Mouse (Mus musculus) liver, embryonic 12.5 days (tissue): ENCODE results near the gene Tubb4a. TPM values are rescaled to one million over a fixed set of nuclear protein-coding genes. Genes with fewer than 3 reads are reported as not detected.
A peak's percentile ranks its signal among the peaks of the same experiment; 100 is the strongest.

Source experiments
- ATAC-seq: fragments of 200-750 bp; cut with Nextera tagmentation; 2 replicates; pipeline ENCODE4 v1.8.0; 2017; ENCODE audit warnings: moderate number of reproducible peaks, mild to moderate bottlenecking, moderate library complexity
- H3K27ac ChIP-seq: fragments of 300-500 bp; sonication (generic); 2 replicates; pipeline ENCODE4 v1.5.1; 2016; ENCODE audit warnings: mild to moderate bottlenecking
- H3K27me3 ChIP-seq: fragments of 300-500 bp; sonication (generic); replicated peaks from 2 replicates; pipeline ENCODE4 v1.6.1; 2016; ENCODE audit warnings: mild to moderate bottlenecking, moderate library complexity
- H3K36me3 ChIP-seq: fragments of 300-500 bp; sonication (generic); 2 replicates; pipeline ENCODE4 v1.6.1; 2016; ENCODE audit warnings: mild to moderate bottlenecking, moderate library complexity
- H3K4me1 ChIP-seq: fragments of 300-500 bp; sonication (generic); 2 replicates; pipeline ENCODE4 v1.6.1; 2016
- H3K4me2 ChIP-seq: fragments of 300-500 bp; sonication (generic); 2 replicates; pipeline ENCODE4 v1.6.1; 2016; ENCODE audit warnings: mild to moderate bottlenecking, moderate library complexity
- H3K4me3 ChIP-seq: fragments of 300-500 bp; sonication (generic); 2 replicates; pipeline ENCODE4 v1.5.1; 2016; ENCODE audit warnings: mild to moderate bottlenecking, moderate library complexity
- H3K9ac ChIP-seq: fragments of 300-500 bp; sonication (generic); 2 replicates; pipeline ENCODE4 v1.6.1; 2016; ENCODE audit warnings: mild to moderate bottlenecking, moderate library complexity
- H3K9me3 ChIP-seq: fragments of 300-500 bp; sonication (generic); replicated peaks from 2 replicates; pipeline ENCODE4 v1.6.1; 2016; ENCODE audit warnings: mild to moderate bottlenecking, moderate library complexity
- WGBS: fragments of 180-500 bp; shearing (Covaris S2); methylation state at CpG from one replicate; pipeline ENCODE4 v1.1.7; 2016; ENCODE audit not compliant: insufficient replicate concordance; 5-methylcytosine and 5-hydroxymethylcytosine counted together
- polyA plus RNA-seq: library from polyadenylated mRNA; unstranded; fragments of >200 nt; fragmentation: Nextera tagmentation; extraction: Ambion mirVana; gene quantifications from 2 replicates; pipeline ENCODE4 v1.2.1, GENCODE M21; 2016

The Tubb4a gene
- polyA plus RNA-seq, 1 experiment from 2014 or later, result 1.1 TPM

GRCm38 (mm10) chr17:57096623-57096920 lies 9.0 kb upstream of the Tubb4a start:
- Histone ChIP-seq H3K4me1 (peaks cover 25% of the 10 kb centered on the region), H3K4me3 (peak overlapping the region; percentile 14; the same call in 1 of the 2 replicates), H3K36me3 (no peaks in the 10 kb centered on the region), H3K27me3 (peaks cover 14% of the 10 kb centered on the region), H3K4me2 (peak overlapping the region; percentile 55), H3K27ac (no peak overlapping the region), H3K9ac (no peak overlapping the region), H3K9me3 (no peaks in the 10 kb centered on the region)
- peak; percentile 65 for ATAC-seq
- WGBS, result 1% methylated on average over 11 of the region's 11 CpGs

GRCm38 (mm10) chr17:57095855-57096622 lies 8.5 kb upstream of the Tubb4a start:
- Histone ChIP-seq H3K36me3 (no peaks in the 10 kb centered on the region), H3K4me3 (peak overlapping the region; percentile 14; the same call in 1 of the 2 replicates), H3K9ac (no peak overlapping the region), H3K27ac (no peak overlapping the region), H3K9me3 (no peaks in the 10 kb centered on the region), H3K4me2 (peak overlapping the region; percentile 55), H3K4me1 (peaks cover 25% of the 10 kb centered on the region), H3K27me3 (peaks cover 14% of the 10 kb centered on the region)
- WGBS, result 5% methylated on average over 18 of the region's 19 CpGs
- ATAC-seq, result peak; percentile 63

- Histone ChIP-seq H3K4me3 (no peak overlapping the region), H3K4me1 (peaks cover 11% of the 10 kb centered on the region; the same call in 1 of the 2 replicates), H3K27ac (no peak overlapping the region), H3K36me3 (no peaks in the 10 kb centered on the region), H3K9me3 (no peaks in the 10 kb centered on the region), H3K9ac (no peak overlapping the region), H3K27me3 (peaks cover 28% of the 10 kb centered on the region), H3K4me2 (no peak overlapping the region)
- ATAC-seq, result no peak; the same call in 1 of the 2 replicates
- WGBS, result 59% methylated on average over 3 of the region's 3 CpGs
Measured at GRCm38 (mm10) chr17:57094222-57094621, 6.6 kb upstream of the Tubb4a start.

- Histone ChIP-seq H3K9ac (no peak overlapping the region), H3K4me2 (no peak overlapping the region), H3K4me3 (no peak overlapping the region), H3K9me3 (no peaks in the 10 kb centered on the region), H3K27me3 (peaks cover 54% of the 10 kb centered on the region), H3K36me3 (no peaks in the 10 kb centered on the region), H3K27ac (no peak overlapping the region), H3K4me1 (peaks cover 7% of the 10 kb centered on the region)
- ATAC-seq, result no peak
- 70% methylated on average over 11 of the region's 11 CpGs for WGBS
Measured at GRCm38 (mm10) chr17:57085970-57086757, 1.4 kb downstream of the Tubb4a start.

- WGBS, result 64% methylated on average over 5 of the region's 5 CpGs
- Histone ChIP-seq H3K27me3 (peaks cover 23% of the 10 kb centered on the region), H3K4me1 (peaks cover 18% of the 10 kb centered on the region), H3K27ac (no peak overlapping the region), H3K36me3 (no peaks in the 10 kb centered on the region), H3K9me3 (no peaks in the 10 kb centered on the region), H3K9ac (no peak overlapping the region), H3K4me3 (no peak overlapping the region), H3K4me2 (no peak overlapping the region)
- ATAC-seq, result no peak
Measured at GRCm38 (mm10) chr17:57082481-57082880, 5.1 kb downstream of the Tubb4a start.

- no peak overlapping the region for H3K27ac ChIP-seq
- H3K36me3 ChIP-seq, result no peaks in the 10 kb centered on the region
- no peak overlapping the region for H3K9ac ChIP-seq
- ATAC-seq, result no peak
- peaks cover 16% of the 10 kb centered on the region for H3K4me1 ChIP-seq
- H3K4me3 ChIP-seq, result no peak overlapping the region
- H3K4me2 ChIP-seq, result no peak overlapping the region
- no peaks in the 10 kb centered on the region for H3K9me3 ChIP-seq
- 84% methylated on average over 31 of the region's 31 CpGs for WGBS
- H3K27me3 ChIP-seq, result peaks cover 11% of the 10 kb centered on the region
Measured at GRCm38 (mm10) chr17:57081234-57081842, 6.2 kb downstream of the Tubb4a start.

- WGBS, result 57% methylated on average over 3 of the region's 3 CpGs
Measured at GRCm38 (mm10) chr17:57079919-57080318, 7.7 kb downstream of the Tubb4a start.

GRCm38 (mm10) chr17:57078336-57078735 lies 9.2 kb downstream of the Tubb4a start, which contains the start of gene Dennd1c:
TSS of gene Dennd1c (minus strand) at chr17:57078514.
- Histone ChIP-seq H3K36me3 (no peaks in the 10 kb centered on the region), H3K27ac (no peak within 1 kb of the TSS), H3K4me3 (0 out of 2 replicates have a peak within 1 kb of the TSS, but pooled peaks have one; percentile 7), H3K4me2 (peak within 1 kb of the TSS; percentile 39), H3K9ac (no peak within 1 kb of the TSS; the same call in 1 of the 2 replicates), H3K4me1 (peaks cover 16% of the 10 kb centered on the region), H3K27me3 (0 out of 2 replicates have a peak, but pooled peaks cover 5% of the 10 kb centered on the region), H3K9me3 (no peaks in the 10 kb centered on the region)
- ATAC-seq, result peak; percentile 60
- WGBS, result 20% methylated on average over 6 of the region's 6 CpGs

More at GRCm38 (mm10) chr17:57079919-57080318, 7.7 kb downstream of the Tubb4a start:
- Histone ChIP-seq H3K4me3 (no peak overlapping the region), H3K4me1 (peaks cover 16% of the 10 kb centered on the region), H3K4me2 (no peak overlapping the region), H3K9ac (no peak overlapping the region), H3K27me3 (no peaks in the 10 kb centered on the region; the same call in 1 of the 2 replicates), H3K9me3 (no peaks in the 10 kb centered on the region), H3K27ac (no peak overlapping the region), H3K36me3 (no peaks in the 10 kb centered on the region)
- no peak for ATAC-seq

- Histone ChIP-seq H3K27ac (no peak overlapping the region), H3K4me1 (peaks cover 16% of the 10 kb centered on the region), H3K36me3 (no peaks in the 10 kb centered on the region), H3K9me3 (no peaks in the 10 kb centered on the region), H3K4me2 (no peak overlapping the region), H3K27me3 (peaks cover 12% of the 10 kb centered on the region; the same call in 1 of the 2 replicates), H3K4me3 (no peak overlapping the region), H3K9ac (no peak overlapping the region)
- ATAC-seq, result no peak
- 40% methylated on average over 3 of the region's 3 CpGs for WGBS
Measured at GRCm38 (mm10) chr17:57076916-57077315, 10.7 kb downstream of the Tubb4a start.

- Histone ChIP-seq H3K27ac (no peak overlapping the region), H3K9ac (no peak overlapping the region), H3K4me3 (no peak overlapping the region), H3K4me1 (peaks cover 21% of the 10 kb centered on the region), H3K36me3 (no peaks in the 10 kb centered on the region), H3K9me3 (no peaks in the 10 kb centered on the region), H3K4me2 (peak overlapping the region; percentile 19), H3K27me3 (peaks cover 42% of the 10 kb centered on the region)
- 16% methylated on average over 11 of the region's 11 CpGs for WGBS
- ATAC-seq, result peak; percentile 22; the same call in 1 of the 2 replicates
Measured at GRCm38 (mm10) chr17:57070699-57071098, 16.9 kb downstream of the Tubb4a start.

- H3K27me3 ChIP-seq, result peaks cover 46% of the 10 kb centered on the region
- H3K36me3 ChIP-seq, result no peaks in the 10 kb centered on the region
- H3K9me3 ChIP-seq, result no peaks in the 10 kb centered on the region
- H3K4me3 ChIP-seq, result no peak overlapping the region
- H3K4me1 ChIP-seq, result peaks cover 21% of the 10 kb centered on the region
- WGBS, result 27% methylated on average over 9 of the region's 9 CpGs
- no peak overlapping the region for H3K27ac ChIP-seq
- H3K9ac ChIP-seq, result no peak overlapping the region
- H3K4me2 ChIP-seq, result no peak overlapping the region
- ATAC-seq, result no peak
Measured at GRCm38 (mm10) chr17:57070272-57070671, 17.3 kb downstream of the Tubb4a start.
